Mouse (Mus musculus) CD4-positive, CD25-positive, alpha-beta regulatory T cell, adult 2 months (primary cell): ENCODE results near the gene Gm20388.

ENCODE experiments used
- DNase-seq: peaks from one replicate; pipeline ENCODE4 v3.0.0-alpha.2; 2012; ENCODE audit warnings: low read depth, low spot score

Gene Gm20388

DNA sequence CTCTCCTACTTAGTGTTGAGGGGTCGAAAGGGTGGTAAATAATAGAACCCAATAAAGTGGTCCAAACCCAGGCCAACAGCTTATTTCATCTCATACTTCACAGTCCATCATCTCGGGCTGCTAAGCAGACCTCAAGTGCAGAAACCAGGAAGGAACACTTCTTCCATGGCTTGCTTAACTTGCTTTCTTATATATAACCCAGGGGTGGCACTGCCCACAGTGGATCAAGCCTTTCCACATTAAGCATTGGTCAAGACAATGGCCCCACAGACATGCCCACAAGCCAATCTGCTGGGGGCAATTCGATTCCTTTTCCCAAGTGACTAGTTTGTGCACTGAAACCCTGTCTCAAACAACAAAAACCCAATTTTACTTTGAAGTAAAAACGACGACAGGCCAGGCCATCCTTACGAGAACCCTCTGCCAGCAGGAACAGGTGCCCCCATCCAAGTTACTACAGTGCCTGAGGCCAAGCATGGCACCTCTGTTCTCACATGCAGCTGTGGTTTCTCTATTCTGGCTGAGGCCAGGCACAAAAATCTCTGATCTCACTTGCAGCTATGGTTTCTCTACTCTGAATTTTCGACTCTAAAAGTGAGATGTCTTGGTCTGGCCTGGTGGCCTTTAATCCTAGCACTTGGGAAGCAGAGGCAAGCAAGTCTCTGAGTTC, 3007.9 kb downstream of the Gm20388 start:
- DNase-seq = no peak

DNA sequence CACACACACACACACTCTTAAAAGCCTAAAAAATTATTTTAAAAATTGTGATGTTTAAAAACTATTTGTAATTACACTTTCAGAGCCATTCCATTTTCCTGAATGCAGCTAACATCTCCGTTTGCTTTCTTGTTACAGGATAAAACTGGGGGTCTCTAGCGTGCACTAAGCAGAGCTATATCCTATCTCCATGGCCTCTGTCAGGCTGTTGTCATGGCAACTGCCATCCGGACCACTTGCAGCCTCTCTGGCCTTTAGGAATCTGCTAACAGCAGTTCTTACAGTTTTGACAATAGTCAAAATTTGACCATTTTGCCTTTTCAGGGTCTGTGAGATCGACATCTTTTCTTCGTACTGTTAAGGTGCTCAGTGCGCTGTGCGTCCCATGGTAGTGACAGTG, 3010.2 kb downstream of the Gm20388 start:
- no peak for DNase-seq

DNA sequence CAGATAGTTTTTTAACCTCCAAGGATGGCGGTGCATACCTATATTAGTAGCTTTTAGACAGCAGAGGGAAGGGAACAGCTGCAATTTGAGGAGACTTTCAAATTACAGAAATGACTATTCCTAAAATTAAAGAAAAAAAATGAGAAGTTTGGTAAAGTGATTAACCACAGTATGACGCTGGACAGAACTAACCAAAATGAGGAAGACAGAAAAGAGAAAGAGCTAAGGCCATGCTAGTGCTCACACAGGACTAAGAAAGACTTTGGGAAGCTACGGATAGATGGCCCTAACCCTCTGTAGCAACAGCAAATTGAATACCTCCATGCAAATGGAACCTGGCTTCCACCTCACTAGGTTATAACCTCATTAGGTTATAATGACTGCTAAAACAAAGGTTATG, 3012.3 kb downstream of the Gm20388 start:
- no peak for DNase-seq

DNA sequence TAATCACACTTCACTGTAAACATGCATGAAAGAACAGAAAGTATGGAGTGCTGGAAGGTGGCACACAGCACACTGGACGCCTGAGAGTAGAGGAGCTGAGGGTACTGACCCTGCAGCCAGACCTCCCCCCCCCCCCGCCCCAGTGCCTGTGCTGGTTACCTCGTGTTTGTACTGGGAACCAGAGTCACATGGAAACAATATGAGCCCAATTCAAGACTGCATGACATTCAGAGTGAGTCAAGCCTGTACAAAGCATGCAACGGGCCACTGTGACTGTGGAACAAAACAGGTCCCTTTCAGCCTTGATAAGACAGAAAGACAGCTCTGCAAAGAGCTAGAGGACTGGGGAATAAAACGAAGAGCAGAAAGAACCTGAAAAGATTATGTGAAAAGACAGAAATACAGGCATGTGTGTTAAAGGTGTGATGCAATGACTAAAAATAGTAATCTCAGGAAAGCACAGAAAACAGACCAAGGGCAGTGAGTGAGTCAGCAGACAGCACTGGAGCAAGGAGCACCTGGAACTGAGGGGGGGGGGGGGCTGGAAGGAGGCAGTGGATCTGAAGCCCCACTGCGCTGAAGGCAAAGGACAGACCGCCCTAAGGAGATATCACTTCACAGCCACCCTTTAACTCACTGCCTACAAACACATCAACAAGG, 3012.9 kb downstream of the Gm20388 start:
- no peak for DNase-seq

DNA sequence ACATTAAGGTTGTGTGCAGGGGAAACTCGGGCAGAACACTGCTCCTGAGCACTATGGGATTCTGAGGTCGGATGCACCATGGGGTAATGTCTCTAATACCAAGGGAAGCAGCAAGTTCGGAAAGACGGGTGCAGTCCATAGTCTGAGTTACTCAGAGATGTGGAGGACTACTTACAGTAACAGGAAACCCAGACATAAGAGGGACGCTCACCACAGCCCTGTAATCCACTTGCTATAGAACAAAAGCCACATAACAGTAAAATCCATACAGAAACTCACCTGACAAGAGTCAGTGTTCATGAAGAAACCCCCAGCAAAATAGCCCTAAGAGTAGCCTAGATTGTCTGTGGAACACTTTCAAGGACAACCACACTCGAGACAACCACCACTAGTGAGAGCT, 3013.4 kb downstream of the Gm20388 start:
- DNase-seq = peak; percentile 49

DNA sequence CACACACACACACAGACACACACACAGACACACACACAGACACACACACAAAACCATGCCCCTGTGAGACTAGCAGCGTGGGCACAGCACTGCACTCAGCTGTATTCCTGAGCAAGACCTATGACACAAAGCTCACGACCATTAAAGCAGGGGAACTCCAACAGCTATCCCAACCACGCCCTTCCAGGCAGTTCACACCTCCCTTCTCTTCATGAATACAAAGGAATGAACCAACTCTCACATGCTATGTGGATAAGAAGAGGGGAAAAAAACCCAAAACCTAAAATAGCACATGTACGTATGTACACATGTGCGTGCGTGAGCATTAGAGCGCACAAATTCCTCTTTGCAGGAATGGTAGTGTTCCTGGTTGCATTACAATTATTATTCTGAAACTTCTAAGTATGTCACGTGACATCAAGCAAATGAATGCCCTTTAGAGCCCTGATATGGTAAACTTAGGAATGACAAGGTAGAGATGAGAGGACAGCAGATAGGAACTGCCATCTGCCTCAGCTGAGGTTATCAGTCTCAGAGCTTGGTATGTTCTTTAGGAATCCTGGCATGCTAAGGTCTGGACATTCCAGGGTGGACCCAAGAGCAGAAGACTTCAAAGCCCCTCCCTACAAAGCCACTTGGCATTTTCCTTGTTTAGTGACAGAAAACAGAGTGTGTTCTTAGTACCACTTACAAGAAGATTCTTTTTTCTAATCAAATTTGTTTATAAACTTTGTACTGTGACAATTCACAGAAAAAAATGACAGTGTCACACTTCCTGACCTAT, 3015.5 kb downstream of the Gm20388 start:
- DNase-seq = no peak

DNA sequence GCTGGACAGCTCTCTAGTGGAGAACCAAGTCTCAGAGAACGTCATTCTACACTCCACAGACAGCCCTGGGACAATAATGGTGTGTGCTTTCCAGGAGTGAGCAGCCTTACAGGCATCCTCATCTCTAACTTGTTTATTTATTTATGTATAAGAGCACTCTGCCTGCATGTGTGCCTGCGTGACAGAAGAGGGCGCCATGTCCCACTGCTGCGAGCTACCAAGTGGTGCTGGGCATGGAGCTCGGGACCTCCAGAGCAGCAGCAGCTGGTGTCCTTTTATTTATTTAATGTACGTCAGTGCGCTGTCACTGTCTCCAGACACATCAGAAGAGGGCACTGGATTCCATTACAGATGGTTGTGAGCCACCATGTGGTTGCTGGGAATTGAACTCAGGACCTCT, 3016.1 kb downstream of the Gm20388 start:
- DNase-seq = peak; percentile 43

DNA sequence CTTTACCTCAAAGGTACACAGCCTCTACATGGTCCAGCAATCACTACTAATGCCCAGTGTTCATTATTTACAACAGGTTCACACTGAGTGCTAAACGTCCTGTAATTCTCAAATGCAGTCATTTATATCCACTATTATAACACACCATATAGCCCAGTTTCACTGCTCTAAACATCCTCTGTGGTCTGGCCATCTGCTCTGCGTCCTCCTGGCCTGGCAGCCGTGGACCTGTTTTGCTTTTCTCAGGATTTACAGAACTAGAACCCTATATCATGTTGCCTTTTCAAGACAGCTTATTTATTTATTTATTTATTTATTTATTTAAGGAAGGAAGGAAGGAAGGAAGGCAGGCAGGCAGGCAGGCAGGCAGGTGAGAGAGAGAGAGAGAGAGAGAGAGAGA, 3017.2 kb downstream of the Gm20388 start:
- no peak for DNase-seq

DNA sequence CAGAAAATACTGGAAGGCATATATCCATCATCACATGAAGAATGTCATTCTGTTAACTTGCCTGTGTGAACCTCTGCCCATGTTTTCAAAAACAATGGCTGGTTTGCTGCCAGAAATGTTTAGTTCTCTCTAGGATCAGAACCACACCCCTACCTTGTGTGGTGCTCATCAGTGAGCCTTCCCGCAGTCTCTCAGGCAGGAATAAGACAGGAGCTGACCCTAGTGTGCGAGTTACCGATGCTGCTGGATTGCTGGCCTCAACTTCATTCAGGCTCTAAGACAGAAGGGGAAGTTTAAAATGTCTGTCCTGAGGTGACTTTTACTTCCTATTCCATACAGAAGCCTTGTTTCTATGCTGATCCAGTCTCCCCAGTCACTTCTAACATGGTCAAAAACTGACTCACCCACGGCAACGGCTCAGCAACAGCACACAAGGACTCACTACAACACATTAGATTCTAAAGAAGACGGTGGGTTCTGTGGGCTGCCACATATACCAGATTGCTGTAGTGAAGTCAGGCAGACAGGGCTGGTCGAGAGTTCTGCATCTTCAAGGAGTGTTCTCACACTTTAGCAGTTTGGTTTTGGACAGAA, 3018.1 kb downstream of the Gm20388 start:
- DNase-seq = no peak

DNA sequence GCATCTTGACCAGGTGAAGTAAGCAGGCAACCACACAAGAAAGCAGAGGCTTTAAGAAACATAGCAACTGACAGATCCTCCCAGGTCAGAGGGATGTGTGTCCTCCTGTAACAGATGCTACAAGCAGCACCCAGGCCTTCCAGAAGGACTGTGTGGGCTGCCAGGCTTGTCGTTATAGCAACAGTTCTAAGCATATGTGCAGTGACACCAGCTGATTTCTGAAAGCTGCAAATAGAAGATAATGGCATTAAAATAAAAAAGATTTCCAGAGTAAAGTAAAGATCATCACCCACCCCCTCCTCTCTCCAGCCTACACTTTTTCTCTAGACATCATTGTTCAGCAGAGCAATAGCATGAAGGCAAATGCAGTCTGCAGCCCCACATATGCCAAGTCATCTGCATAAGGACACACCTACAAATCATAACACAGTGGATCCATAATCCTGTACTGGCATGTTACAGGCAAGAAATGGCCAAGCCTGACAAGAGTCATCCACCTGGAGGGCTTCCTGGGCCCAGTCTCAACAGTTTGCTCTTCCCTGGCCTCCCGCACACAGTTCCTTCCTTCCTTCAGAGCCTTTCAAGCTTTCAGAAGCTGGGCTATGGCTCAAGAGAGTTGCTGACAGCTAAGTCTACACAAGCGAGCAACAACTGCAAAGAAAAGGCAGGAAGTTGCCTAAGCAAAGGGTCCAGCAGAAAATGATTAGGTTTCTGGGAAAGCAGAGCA, 3021.4 kb downstream of the Gm20388 start:
- DNase-seq = no peak

DNA sequence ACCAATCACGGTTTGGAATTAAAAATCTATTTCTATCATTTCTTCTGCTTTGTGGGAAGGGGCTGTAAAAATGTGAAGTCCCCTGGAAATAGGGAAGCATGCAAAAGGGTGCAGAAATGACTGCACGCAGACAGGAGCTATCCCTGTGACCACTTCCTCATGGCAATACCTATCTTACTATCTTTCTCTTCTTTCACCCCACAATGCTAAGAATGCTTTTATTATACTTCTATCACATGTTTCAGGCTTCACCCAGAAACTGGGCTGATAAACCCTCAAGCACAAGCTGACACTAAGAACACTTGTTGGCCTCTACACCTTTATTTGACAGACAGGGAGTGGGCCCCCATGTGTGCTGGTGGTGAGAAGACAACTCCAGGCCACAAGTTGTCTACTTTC, 3021.9 kb downstream of the Gm20388 start:
- no peak for DNase-seq

DNA sequence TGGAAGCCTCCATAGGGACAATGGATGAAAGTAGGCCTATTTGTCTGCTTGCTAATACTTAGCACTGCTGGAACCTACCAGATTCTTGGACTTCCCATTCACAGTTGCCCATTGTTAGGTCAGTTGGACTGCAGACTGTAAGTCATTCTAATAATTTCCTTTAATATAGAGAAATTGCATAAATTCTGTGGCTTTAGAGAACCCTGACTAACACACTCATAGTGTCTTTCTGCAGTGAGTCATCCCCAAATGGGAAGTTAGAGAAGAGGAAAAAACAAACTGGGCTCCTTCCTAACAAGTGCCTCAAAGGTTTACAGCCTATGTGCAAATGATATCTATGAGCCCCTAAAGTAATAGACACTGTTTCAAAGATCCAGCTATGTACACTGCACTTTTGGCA, 3023.3 kb downstream of the Gm20388 start:
- DNase-seq = no peak

DNA sequence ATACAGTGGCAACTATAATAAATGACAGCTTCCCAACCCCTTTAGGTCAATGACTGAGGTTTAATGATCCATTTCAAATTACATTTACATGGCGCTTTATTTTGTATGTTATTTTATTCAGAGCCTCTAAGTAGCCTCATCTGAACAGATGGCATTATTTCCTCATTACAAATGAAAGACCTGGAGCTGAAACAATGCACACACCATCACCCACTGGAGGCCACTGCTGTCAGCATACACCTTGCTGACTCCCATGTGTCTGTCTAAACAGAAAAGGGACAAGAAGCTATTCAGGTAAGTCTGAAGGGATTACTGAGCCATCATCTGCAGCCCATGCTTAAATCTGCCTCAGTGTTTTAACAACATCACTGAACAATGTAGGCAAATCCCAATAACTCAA, 3024.5 kb downstream of the Gm20388 start:
- no peak for DNase-seq

DNA sequence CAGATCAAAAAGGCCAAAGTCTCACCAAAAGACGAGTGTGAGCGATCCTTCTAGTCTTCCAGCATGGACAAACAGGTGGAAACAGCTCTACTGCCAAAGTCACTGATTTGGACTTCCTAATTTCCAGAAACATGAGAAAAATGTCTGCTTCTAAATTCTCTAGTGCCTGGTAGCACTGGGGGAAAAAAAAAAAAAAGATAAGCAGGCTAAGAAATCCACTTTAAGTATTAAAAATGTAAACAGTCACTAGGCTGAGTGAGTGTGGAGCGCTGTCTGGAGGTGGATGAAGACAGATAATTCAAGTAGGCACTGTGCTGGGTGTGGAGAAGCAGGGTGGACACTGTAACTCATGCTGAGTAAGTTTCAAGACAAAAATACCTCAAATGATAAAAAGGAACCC, 3025.3 kb downstream of the Gm20388 start:
- DNase-seq = no peak

DNA sequence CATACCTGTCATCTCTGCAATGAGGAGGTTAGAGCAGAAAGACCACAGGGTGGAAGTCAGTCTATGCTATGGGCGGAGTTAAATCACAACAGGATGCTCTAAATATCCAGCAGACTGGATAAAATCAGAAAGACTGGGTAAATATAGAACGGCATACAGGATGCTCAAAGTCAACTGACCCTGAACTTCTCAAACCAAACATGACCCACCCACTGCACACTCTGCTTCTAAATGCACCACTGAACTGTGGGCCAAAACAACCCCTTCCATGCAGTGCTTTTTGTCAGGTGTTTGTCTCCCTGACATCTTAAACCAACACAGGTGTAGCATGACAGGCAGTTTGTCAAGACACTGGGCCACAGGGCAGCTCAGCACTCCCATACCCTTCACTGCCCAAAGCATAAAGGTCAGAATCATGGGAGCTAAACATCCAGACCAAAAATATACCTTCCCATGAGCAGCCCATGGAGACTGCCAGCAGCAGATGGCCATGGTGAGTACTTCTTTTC, 3027.0 kb downstream of the Gm20388 start:
- DNase-seq = peak; percentile 65

DNA sequence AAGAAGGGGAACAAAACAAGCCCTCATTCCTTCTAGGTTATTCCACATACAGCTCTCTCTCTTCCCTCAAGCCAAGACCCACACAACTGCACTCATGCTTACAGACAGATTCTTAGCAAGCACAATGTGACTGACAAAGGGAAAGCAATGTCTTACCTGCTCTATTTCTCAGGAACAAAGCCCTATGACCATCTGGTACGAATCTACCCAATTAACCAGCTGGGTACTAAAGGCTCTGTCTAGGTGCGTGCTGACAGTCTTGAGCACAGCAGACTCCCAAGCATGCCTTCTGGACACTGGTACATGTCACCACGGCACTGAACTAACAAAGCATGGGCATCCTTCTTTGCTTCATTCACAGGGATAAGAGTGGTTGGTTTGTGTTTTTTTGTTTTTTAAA, 3027.5 kb downstream of the Gm20388 start:
- no peak for DNase-seq

DNA sequence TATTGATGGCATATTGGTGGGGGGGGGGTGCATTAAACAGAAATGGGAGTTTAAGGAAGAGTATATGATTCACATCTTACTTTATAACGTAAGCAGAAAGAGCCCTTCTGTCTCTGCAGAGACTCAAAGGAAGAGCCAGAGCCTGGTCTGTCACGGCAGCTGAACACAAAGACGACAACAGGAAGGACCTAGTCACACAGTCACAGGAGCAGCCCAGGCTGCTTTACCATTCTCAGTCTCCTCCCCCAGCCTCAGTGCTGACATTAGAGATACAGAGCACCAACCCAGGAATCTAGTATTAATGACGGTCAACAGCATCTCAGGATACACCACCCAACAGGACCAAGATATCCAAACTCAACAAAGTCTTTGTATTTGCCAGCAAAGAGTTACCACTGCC, 3027.9 kb downstream of the Gm20388 start:
- peak; percentile 80 for DNase-seq

DNA sequence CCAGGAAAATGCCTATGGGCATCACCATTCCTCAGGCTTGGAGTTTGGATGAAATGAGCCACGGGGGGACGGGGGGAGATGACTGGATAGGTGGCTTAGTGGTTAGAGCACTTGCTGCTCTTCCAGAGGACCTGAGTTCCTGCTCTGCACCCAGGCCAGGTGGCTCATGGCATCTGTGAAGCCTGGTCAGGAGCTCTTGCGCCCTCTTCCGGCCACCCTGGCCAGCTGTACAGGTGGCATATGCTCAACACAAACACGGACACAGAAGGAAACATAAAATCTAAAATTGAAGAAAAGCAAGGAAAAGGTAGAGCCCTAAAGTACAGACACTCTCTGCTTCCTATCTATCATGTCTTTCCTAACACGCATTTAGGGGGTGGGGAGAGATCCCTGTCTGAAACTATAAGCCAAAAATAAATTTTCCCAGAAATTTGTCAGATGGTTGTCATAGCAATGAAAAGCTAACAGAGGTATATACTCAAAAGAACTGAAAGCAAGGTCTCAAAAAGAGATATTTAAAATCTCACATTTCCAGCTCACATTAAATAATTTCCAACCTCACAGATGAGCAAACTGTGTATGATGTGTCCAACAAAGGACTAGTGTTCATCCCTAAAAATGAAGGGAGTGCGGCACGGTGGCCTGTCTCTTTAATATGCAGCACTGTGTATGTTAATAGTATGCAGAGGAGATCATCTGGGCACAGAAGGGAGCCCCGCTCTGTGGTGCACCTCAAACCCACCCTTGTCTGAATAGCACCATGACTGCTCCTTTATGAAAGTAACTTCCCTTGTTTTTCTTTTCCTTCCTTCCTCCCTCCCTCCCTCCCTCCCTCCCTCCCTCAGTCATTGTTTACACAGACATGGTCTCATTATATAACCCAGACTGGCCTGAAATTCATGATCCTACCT, 3032.4 kb downstream of the Gm20388 start:
- DNase-seq = peak; percentile 56

DNA sequence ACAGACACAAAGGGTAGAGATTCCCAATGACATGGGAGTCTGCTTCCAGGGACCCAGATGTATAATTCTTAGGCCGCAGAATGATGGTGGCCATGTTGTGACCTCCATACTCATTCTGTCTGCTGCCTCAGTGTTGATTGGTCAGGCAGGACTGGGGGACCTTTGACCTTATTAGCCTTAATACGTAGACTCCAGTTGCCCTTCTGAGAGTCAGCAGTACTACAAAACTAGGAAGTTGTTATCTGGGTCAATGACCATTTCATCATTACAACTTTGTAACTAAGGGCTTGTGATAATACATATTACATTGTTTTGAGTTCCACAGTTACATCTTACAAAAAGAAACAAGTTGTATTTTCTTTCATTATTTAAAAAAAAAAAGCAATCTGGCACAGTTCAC, 3035.1 kb downstream of the Gm20388 start:
- no peak for DNase-seq

DNA sequence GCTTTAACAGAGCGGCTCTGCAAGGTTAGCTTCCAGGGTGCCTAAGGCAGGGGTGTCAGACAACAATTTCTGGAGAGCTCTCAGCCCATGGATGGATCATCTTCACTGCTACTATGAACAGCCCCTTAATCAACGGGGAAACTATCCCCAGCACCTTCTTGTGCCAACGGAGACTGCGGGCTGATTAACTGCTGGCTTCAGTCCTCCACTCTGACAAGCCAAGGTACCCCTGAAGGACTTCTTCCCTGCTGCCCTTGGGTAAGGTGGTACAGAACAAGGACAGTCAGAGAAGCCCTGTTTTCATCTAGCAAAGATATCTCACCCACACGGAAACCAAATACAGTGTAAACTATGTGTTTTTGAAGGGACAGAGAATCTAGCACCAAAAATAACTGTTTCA, 3039.1 kb downstream of the Gm20388 start:
- DNase-seq = no peak

DNA sequence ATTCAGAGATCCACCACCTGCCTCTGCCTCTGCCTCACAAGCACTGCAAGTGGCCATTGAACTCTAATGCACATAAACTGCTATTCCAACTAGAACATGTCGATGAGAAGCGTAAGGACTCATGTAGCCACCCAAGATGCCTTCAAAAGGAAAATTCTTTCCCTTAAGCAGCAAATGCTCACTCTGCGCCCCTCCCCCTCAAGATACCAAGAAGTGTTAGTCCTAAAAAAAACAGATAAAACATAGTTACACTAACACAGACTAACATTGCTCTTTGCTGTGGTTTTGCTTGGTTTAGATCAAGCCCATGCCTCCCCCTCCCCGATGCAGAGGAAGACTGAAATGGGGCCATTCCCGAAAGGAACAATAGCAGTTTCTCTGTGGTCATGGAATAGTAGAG, 3040.8 kb downstream of the Gm20388 start:
- no peak for DNase-seq
